Mouse (Mus musculus) MEL (cell line): ENCODE measurements at regions not wholly inside any gene's neighbourhood (a gene's known extent, or its start where the extent isn't known, plus 50 kb on each side); places are given as distances from the start of the nearest gene placed in this dataset.

Experiments used
- DNase-seq: peaks from one replicate; pipeline ENCODE4 v3.0.0; 2011; ENCODE audit warnings: low read depth, low spot score
- H3K27ac ChIP-seq: 2 replicates; pipeline ENCODE4 v1.5.1; 2012; ENCODE audit warnings: low read depth, mild to moderate bottlenecking, control low read depth, low read length, moderate library complexity; ENCODE audit not compliant: control insufficient read depth
- H3K27me3 ChIP-seq, 2 experiments: fragments of 150-350 bp in 1 of 2; sonication (generic) in 1 of 2; 2 replicates each; pipeline ENCODE4 v1.6.1; 2012; ENCODE audit warnings: low read length in 2 of 2, mild to moderate bottlenecking in 2 of 2, improper control_type of control experiment in 1 of 2, moderate library complexity in 1 of 2; ENCODE audit not compliant: insufficient read depth in 2 of 2, control insufficient read depth in 1 of 2
- H3K36me3 ChIP-seq, 2 experiments: 2 replicates each; pipeline ENCODE4 v1.6.1; 2012 to 2014; ENCODE audit warnings: low read length in 2 of 2, improper control_type of control experiment in 1 of 2, inconsistent platforms in 1 of 2, mild to moderate bottlenecking in 1 of 2; ENCODE audit not compliant: insufficient read depth in 2 of 2, control insufficient read depth in 1 of 2
- H3K4me1 ChIP-seq, 2 experiments: fragments of 150-350 bp in 1 of 2; sonication (generic) in 1 of 2; 2 replicates each; pipeline ENCODE4 v1.6.1; 2012; ENCODE audit warnings: low read length in 2 of 2, improper control_type of control experiment in 1 of 2, mild to moderate bottlenecking in 1 of 2; ENCODE audit not compliant: insufficient read depth in 2 of 2, control insufficient read depth in 1 of 2
- H3K4me3 ChIP-seq, 2 experiments: fragments of 150-350 bp in 1 of 2; sonication (generic) in 1 of 2; 2 replicates each; pipeline ENCODE4 v1.5.1; 2012; ENCODE audit warnings: low read depth in 2 of 2, low read length in 2 of 2, mild to moderate bottlenecking in 2 of 2, moderate library complexity in 2 of 2, control low read depth in 1 of 2, improper control_type of control experiment in 1 of 2; ENCODE audit not compliant: control insufficient read depth in 1 of 2, insufficient read depth in 1 of 2
- H3K79me2 ChIP-seq: 2 replicates; pipeline ENCODE4 v1.6.1; 2012; ENCODE audit warnings: mild to moderate bottlenecking, low read length, moderate library complexity; ENCODE audit not compliant: control insufficient read depth, poor library complexity, insufficient read depth
- H3K9ac ChIP-seq: 2 replicates; pipeline ENCODE4 v1.6.1; 2012; ENCODE audit warnings: low read depth, mild to moderate bottlenecking, control low read depth, low read length, moderate library complexity; ENCODE audit not compliant: control insufficient read depth, poor library complexity, severe bottlenecking
- H3K9me3 ChIP-seq: fragments of 150-350 bp; sonication (generic); replicated peaks from 2 replicates; pipeline ENCODE4 v1.6.1; 2012; ENCODE audit warnings: mild to moderate bottlenecking, low read length, improper control_type of control experiment, moderate library complexity; ENCODE audit not compliant: insufficient read depth
- CHD1 ChIP-seq: IDR thresholded peaks from 2 replicates; pipeline ENCODE4 v1.6.1; 2012; ENCODE audit warnings: low read depth, mild to moderate bottlenecking, inconsistent platforms, low read length, improper control_type of control experiment
- CTCF ChIP-seq, 3 experiments: IDR thresholded peaks in 2 of 3; conservative IDR thresholded peaks in 1 of 3; 2 replicates each; pipeline ENCODE4 v1.5.1; 2011 to 2012; ENCODE audit warnings: low read length in 3 of 3, low read depth in 2 of 3, mild to moderate bottlenecking in 2 of 3, improper control_type of control experiment in 1 of 3, inconsistent platforms in 1 of 3, mixed read lengths in 1 of 3, moderate library complexity in 1 of 3; ENCODE audit not compliant: control insufficient read depth in 1 of 3, insufficient read depth in 1 of 3, poor library complexity in 1 of 3, severe bottlenecking in 1 of 3
- E2F4 ChIP-seq: IDR thresholded peaks from 2 replicates; pipeline ENCODE4 v1.6.1; 2011; ENCODE audit warnings: low read depth, low read length, improper control_type of control experiment, borderline replicate concordance
- ELF1 ChIP-seq: IDR thresholded peaks from 2 replicates; pipeline ENCODE4 v1.6.1; 2014; ENCODE audit warnings: low read depth, mild to moderate bottlenecking, inconsistent platforms, low read length, improper control_type of control experiment, moderate library complexity
- ETS1 ChIP-seq: IDR thresholded peaks from 2 replicates; pipeline ENCODE4 v1.6.1; 2012; ENCODE audit warnings: low read depth, mild to moderate bottlenecking, inconsistent platforms, low read length, improper control_type of control experiment, moderate library complexity
- HCFC1 ChIP-seq: IDR thresholded peaks from 2 replicates; pipeline ENCODE4 v1.6.1; 2012; ENCODE audit warnings: low read depth, mild to moderate bottlenecking, inconsistent platforms, low read length, improper control_type of control experiment, moderate library complexity
- KAT2A ChIP-seq: conservative IDR thresholded peaks from 2 replicates; pipeline ENCODE4 v1.6.1; 2012; ENCODE audit warnings: low read depth, low read length, improper control_type of control experiment, inconsistent platforms
- MAFK ChIP-seq: IDR thresholded peaks from 2 replicates; pipeline ENCODE4 v1.6.1; 2011; ENCODE audit warnings: low read depth, mild to moderate bottlenecking, low read length, improper control_type of control experiment, borderline replicate concordance
- MAX ChIP-seq: IDR thresholded peaks from 2 replicates; pipeline ENCODE4 v1.6.1; 2011; ENCODE audit warnings: low read length, improper control_type of control experiment
- MAZ ChIP-seq: IDR thresholded peaks from 2 replicates; pipeline ENCODE4 v1.6.1; 2012; ENCODE audit warnings: low read depth, mild to moderate bottlenecking, inconsistent platforms, low read length, improper control_type of control experiment
- MXI1 ChIP-seq: IDR thresholded peaks from 2 replicates; pipeline ENCODE4 v1.6.1; 2011; ENCODE audit warnings: mild to moderate bottlenecking, low read depth, low read length, improper control_type of control experiment
- MYB ChIP-seq: IDR thresholded peaks from 2 replicates; pipeline ENCODE4 v1.6.1; 2011; ENCODE audit warnings: mild to moderate bottlenecking, low read depth, low read length, improper control_type of control experiment
- MYC ChIP-seq: IDR thresholded peaks from 2 replicates; pipeline ENCODE4 v1.6.1; 2011; ENCODE audit warnings: low read depth, mild to moderate bottlenecking, low read length, improper control_type of control experiment, moderate library complexity
- NELFE ChIP-seq: IDR thresholded peaks from 2 replicates; pipeline ENCODE4 v1.6.1; 2011; ENCODE audit warnings: low read depth, low read length, improper control_type of control experiment
- NRF1 ChIP-seq: IDR thresholded peaks from 2 replicates; pipeline ENCODE4 v1.6.1; 2014; ENCODE audit warnings: low read depth, mild to moderate bottlenecking, inconsistent platforms, low read length, improper control_type of control experiment, moderate library complexity; ENCODE audit not compliant: poor library complexity, insufficient read depth, severe bottlenecking
- POLR2A ChIP-seq, 2 experiments: IDR thresholded peaks; 2 replicates each; pipeline ENCODE4 v1.6.1; 2011 to 2012; ENCODE audit warnings: low read length in 2 of 2, mild to moderate bottlenecking in 2 of 2, control low read depth in 1 of 2, improper control_type of control experiment in 1 of 2, low read depth in 1 of 2, moderate library complexity in 1 of 2; ENCODE audit not compliant: control insufficient read depth in 1 of 2, insufficient read depth in 1 of 2, poor library complexity in 1 of 2
- POLR2AphosphoS5 ChIP-seq: IDR thresholded peaks from 2 replicates; pipeline ENCODE4 v1.6.1; 2012; ENCODE audit warnings: low read depth, borderline replicate concordance, mild to moderate bottlenecking, inconsistent platforms, low read length, moderate library complexity, mixed read lengths
- RCOR1 ChIP-seq: IDR thresholded peaks from 2 replicates; pipeline ENCODE4 v1.6.1; 2012; ENCODE audit warnings: low read depth, mild to moderate bottlenecking, inconsistent platforms, low read length, improper control_type of control experiment
- SIN3A ChIP-seq: IDR thresholded peaks from 2 replicates; pipeline ENCODE4 v1.6.1; 2012; ENCODE audit warnings: low read length, improper control_type of control experiment, inconsistent platforms
- TAL1 ChIP-seq: IDR thresholded peaks from 2 replicates; pipeline ENCODE4 v1.6.1; 2012; ENCODE audit warnings: mild to moderate bottlenecking, inconsistent platforms, low read length, moderate library complexity, mixed read lengths
- TCF12 ChIP-seq: IDR thresholded peaks from 2 replicates; pipeline ENCODE4 v1.6.1; 2014; ENCODE audit warnings: low read depth, mild to moderate bottlenecking, inconsistent platforms, low read length, improper control_type of control experiment, moderate library complexity
- USF2 ChIP-seq, 2 experiments: IDR thresholded peaks; 2 replicates each; pipeline ENCODE4 v1.6.1; 2011 to 2012; ENCODE audit warnings: improper control_type of control experiment in 2 of 2, low read length in 2 of 2, borderline replicate concordance in 1 of 2, inconsistent platforms in 1 of 2, low read depth in 1 of 2, mild to moderate bottlenecking in 1 of 2; ENCODE audit not compliant: insufficient read depth in 1 of 2
- ZC3H11A ChIP-seq: IDR thresholded peaks from 2 replicates; pipeline ENCODE4 v1.6.1; 2012; ENCODE audit warnings: low read depth, mild to moderate bottlenecking, inconsistent platforms, low read length, improper control_type of control experiment
- ZKSCAN1 ChIP-seq: IDR thresholded peaks from 2 replicates; pipeline ENCODE4 v1.6.1; 2012; ENCODE audit warnings: low read depth, mild to moderate bottlenecking, inconsistent platforms, low read length, improper control_type of control experiment, moderate library complexity

- no peak overlapping the region for H3K27ac ChIP-seq
- no peak for TF ChIP-seq POLR2AphosphoS5
- no peak for TF ChIP-seq NRF1
- no peak for TF ChIP-seq CTCF (IDR thresholded peaks at IDR 0.05 in 2 of 3, conservative IDR thresholded peaks at IDR 0.05 in 1 of 3; ENCODE audit: control insufficient read depth in 1 of 3, insufficient read depth in 1 of 3, low read depth in 2 of 3, low read length in 3 of 3, poor library complexity in 1 of 3, severe bottlenecking in 1 of 3)
- no peak for TF ChIP-seq ZC3H11A
- TF ChIP-seq POLR2A (IDR thresholded peaks at IDR 0.05; ENCODE audit: control insufficient read depth in 1 of 2, insufficient read depth in 1 of 2, low read depth in 1 of 2, low read length in 2 of 2, poor library complexity in 1 of 2): no peak
- TF ChIP-seq MYC: no peak
- no peak for TF ChIP-seq NELFE
- H3K9ac ChIP-seq: no peak overlapping the region
- no peaks in the 10 kb centered on the region for H3K4me1 ChIP-seq
- DNase-seq: no peak
- no peaks in the 10 kb centered on the region for H3K27me3 ChIP-seq
- no peaks in the 10 kb centered on the region for H3K36me3 ChIP-seq
- no peak overlapping the region for H3K4me3 ChIP-seq
- no peaks in the 10 kb centered on the region for H3K79me2 ChIP-seq
- no peaks in the 10 kb centered on the region for H3K9me3 ChIP-seq
Measured at GRCm38 (mm10) chr8:26588841-26589240, 388.3 kb upstream of the Zfp703 start.

- no peak for DNase-seq
- Histone ChIP-seq H3K4me1 (no peaks in the 10 kb centered on the region), H3K79me2 (no peaks in the 10 kb centered on the region), H3K27ac (no peak overlapping the region), H3K27me3 (no peaks in the 10 kb centered on the region), H3K36me3 (no peaks in the 10 kb centered on the region), H3K9me3 (no peaks in the 10 kb centered on the region), H3K9ac (no peak overlapping the region), H3K4me3 (no peak overlapping the region)
- TF ChIP-seq RCOR1 (no peak), MYB (no peak), POLR2A (IDR thresholded peaks at IDR 0.05; ENCODE audit: control insufficient read depth in 1 of 2, insufficient read depth in 1 of 2, low read depth in 1 of 2, low read length in 2 of 2, poor library complexity in 1 of 2) (no peak), ELF1 (no peak), POLR2AphosphoS5 (no peak), MAZ (no peak), USF2 (IDR thresholded peaks at IDR 0.05; ENCODE audit: borderline replicate concordance in 1 of 2, insufficient read depth in 1 of 2, low read depth in 1 of 2, low read length in 2 of 2) (no peak), MAFK (no peak), MXI1 (no peak)
Measured at GRCm38 (mm10) chr8:26590591-26591212, 386.4 kb upstream of the Zfp703 start.

GRCm38 (mm10) chr8:26591266-26591665, 385.9 kb upstream of the Zfp703 start:
- no peak for DNase-seq
- no peaks in the 10 kb centered on the region for H3K79me2 ChIP-seq
- H3K27me3 ChIP-seq: no peaks in the 10 kb centered on the region
- no peak overlapping the region for H3K4me3 ChIP-seq
- H3K9ac ChIP-seq: no peak overlapping the region
- TF ChIP-seq TAL1 (no peak), ETS1 (no peak), SIN3A (no peak), MAX (no peak), TCF12 (no peak), CTCF (IDR thresholded peaks at IDR 0.05 in 2 of 3, conservative IDR thresholded peaks at IDR 0.05 in 1 of 3; ENCODE audit: control insufficient read depth in 1 of 3, insufficient read depth in 1 of 3, low read depth in 2 of 3, low read length in 3 of 3, poor library complexity in 1 of 3, severe bottlenecking in 1 of 3) (no peak), KAT2A (no peak), E2F4 (no peak), MXI1 (no peak), ELF1 (no peak), NRF1 (no peak), ZKSCAN1 (no peak), HCFC1 (no peak), CHD1 (no peak), ZC3H11A (no peak)
- TF ChIP-seq, all 39 proteins: peak for 0
- H3K36me3 ChIP-seq: no peaks in the 10 kb centered on the region
- no peaks in the 10 kb centered on the region for H3K9me3 ChIP-seq
- no peaks in the 10 kb centered on the region for H3K4me1 ChIP-seq
- no peak overlapping the region for H3K27ac ChIP-seq
